Mouse (Mus musculus) testis, adult 2 months (tissue): ENCODE data around the gene Cep72. TPM values are rescaled to one million over a fixed set of nuclear protein-coding genes. Genes with fewer than 3 reads are reported as not detected.

ENCODE experiments used
- H3K27ac ChIP-seq: fragments of 200-500 bp; 2 replicates; pipeline ENCODE4 v1.5.1; 2012; ENCODE audit warnings: low read depth, low read length; ENCODE audit not compliant: control insufficient read depth, insufficient read depth
- H3K27me3 ChIP-seq: fragments of 200-500 bp; 2 replicates; pipeline ENCODE4 v1.6.1; 2012; ENCODE audit warnings: mild to moderate bottlenecking, low read length, moderate library complexity; ENCODE audit not compliant: control insufficient read depth, insufficient read depth
- H3K36me3 ChIP-seq: fragments of 200-500 bp; 2 replicates; pipeline ENCODE4 v1.6.1; 2012; ENCODE audit warnings: mild to moderate bottlenecking, low read length; ENCODE audit not compliant: control insufficient read depth, insufficient read depth
- H3K4me1 ChIP-seq: fragments of 200-500 bp; 2 replicates; pipeline ENCODE4 v1.6.1; 2012; ENCODE audit warnings: low read length; ENCODE audit not compliant: control insufficient read depth, insufficient read depth
- H3K4me3 ChIP-seq: fragments of 200-500 bp; 2 replicates; pipeline ENCODE4 v1.5.1; 2012; ENCODE audit warnings: low read depth, mild to moderate bottlenecking, low read length, moderate library complexity, mixed read lengths; ENCODE audit not compliant: control insufficient read depth
- CTCF ChIP-seq: fragments of 200-500 bp; IDR thresholded peaks from 2 replicates; pipeline ENCODE4 v1.5.1; 2012; ENCODE audit warnings: low read depth, mild to moderate bottlenecking, inconsistent platforms, low read length, moderate library complexity; ENCODE audit not compliant: control insufficient read depth, insufficient read depth, insufficient replicate concordance
- POLR2A ChIP-seq: fragments of 200-500 bp; IDR thresholded peaks from 2 replicates; pipeline ENCODE4 v1.6.1; 2012; ENCODE audit warnings: low read depth, mild to moderate bottlenecking, inconsistent platforms, low read length, moderate library complexity; ENCODE audit not compliant: control insufficient read depth
- polyA plus RNA-seq: library from polyadenylated mRNA; depleted of rRNA; stranded (reverse); fragments of >200 nt; gene quantifications from 2 replicates; pipeline ENCODE4 v1.2.3, GENCODE M21; 2012

Cep72 gene
- polyA plus RNA-seq, 1 experiment, result 63.2 TPM

- Histone ChIP-seq H3K4me3 (peak overlapping the region; percentile 100), H3K4me1 (0 out of 2 replicates have a peak, but pooled peaks cover 2% of the 10 kb centered on the region), H3K27ac (no peak overlapping the region; the same call in 1 of the 2 replicates), H3K27me3 (no peaks in the 10 kb centered on the region), H3K36me3 (no peaks in the 10 kb centered on the region; the same call in 1 of the 2 replicates)
- TF ChIP-seq POLR2A (no peak), CTCF (no peak)
Measured at GRCm38 (mm10) chr13:74062378-74063128, 454 bp upstream of the Cep72 start.

GRCm38 (mm10) chr13:74058081-74058480 lies 4.0 kb downstream of the Cep72 start:
- Histone ChIP-seq H3K36me3 (no peaks in the 10 kb centered on the region; the same call in 1 of the 2 replicates), H3K4me1 (0 out of 2 replicates have a peak, but pooled peaks cover 2% of the 10 kb centered on the region), H3K4me3 (no peak overlapping the region), H3K27me3 (no peaks in the 10 kb centered on the region), H3K27ac (no peak overlapping the region)
- TF ChIP-seq POLR2A, result no peak
- no peak for TF ChIP-seq CTCF

GRCm38 (mm10) chr13:74056194-74056593 lies 5.9 kb downstream of the Cep72 start:
- H3K36me3 ChIP-seq, result peaks cover 2% of the 10 kb centered on the region; the same call in 1 of the 2 replicates
- no peak overlapping the region for H3K4me3 ChIP-seq
- H3K27me3 ChIP-seq, result no peaks in the 10 kb centered on the region
- H3K4me1 ChIP-seq, result no peaks in the 10 kb centered on the region
- H3K27ac ChIP-seq, result 0 out of 2 replicates have a peak overlapping the region, but pooled peaks have one; percentile 19
- TF ChIP-seq POLR2A, result no peak
- no peak for TF ChIP-seq CTCF

GRCm38 (mm10) chr13:74039926-74040325 lies 22.2 kb downstream of the Cep72 start:
- Histone ChIP-seq H3K4me3 (no peak overlapping the region), H3K27me3 (no peaks in the 10 kb centered on the region), H3K36me3 (no peaks in the 10 kb centered on the region; the same call in none of the 2 replicates), H3K4me1 (no peaks in the 10 kb centered on the region), H3K27ac (no peak overlapping the region)
- TF ChIP-seq CTCF (no peak), POLR2A (no peak)

GRCm38 (mm10) chr13:74035776-74036175 lies 26.3 kb downstream of the Cep72 start:
- H3K36me3 ChIP-seq, result no peaks in the 10 kb centered on the region; the same call in 1 of the 2 replicates

GRCm38 (mm10) chr13:74034756-74035155 lies 27.3 kb downstream of the Cep72 start:
- no peak overlapping the region for H3K4me3 ChIP-seq
- no peaks in the 10 kb centered on the region; the same call in 1 of the 2 replicates for H3K36me3 ChIP-seq
- no peak for TF ChIP-seq CTCF
- no peak for TF ChIP-seq POLR2A
- no peaks in the 10 kb centered on the region for H3K27me3 ChIP-seq
- no peaks in the 10 kb centered on the region for H3K4me1 ChIP-seq
- no peak overlapping the region for H3K27ac ChIP-seq

More at GRCm38 (mm10) chr13:74035776-74036175, 26.3 kb downstream of the Cep72 start:
- Histone ChIP-seq H3K27ac (no peak overlapping the region), H3K4me1 (no peaks in the 10 kb centered on the region), H3K4me3 (no peak overlapping the region), H3K27me3 (no peaks in the 10 kb centered on the region)
- TF ChIP-seq CTCF (no peak), POLR2A (no peak)

GRCm38 (mm10) chr13:74031133-74031532 lies 31.0 kb downstream of the Cep72 start:
- TF ChIP-seq CTCF (no peak), POLR2A (no peak)
- no peaks in the 10 kb centered on the region for H3K4me1 ChIP-seq
- H3K4me3 ChIP-seq, result no peak overlapping the region
- no peaks in the 10 kb centered on the region for H3K36me3 ChIP-seq
- H3K27ac ChIP-seq, result peak overlapping the region; percentile 65
- H3K27me3 ChIP-seq, result no peaks in the 10 kb centered on the region
